Mouse (Mus musculus): ENCODE measurements around the gene Ndufa4l2. TPM values are rescaled to one million over a fixed set of nuclear protein-coding genes. Genes with fewer than 3 reads are reported as not detected.

The Ndufa4l2 gene
- polyA plus RNA-seq (2016; fragmentation: Nextera tagmentation; extraction: Ambion mirVana), result 12.9 and 14.8 TPM in 2 replicates

DNA sequence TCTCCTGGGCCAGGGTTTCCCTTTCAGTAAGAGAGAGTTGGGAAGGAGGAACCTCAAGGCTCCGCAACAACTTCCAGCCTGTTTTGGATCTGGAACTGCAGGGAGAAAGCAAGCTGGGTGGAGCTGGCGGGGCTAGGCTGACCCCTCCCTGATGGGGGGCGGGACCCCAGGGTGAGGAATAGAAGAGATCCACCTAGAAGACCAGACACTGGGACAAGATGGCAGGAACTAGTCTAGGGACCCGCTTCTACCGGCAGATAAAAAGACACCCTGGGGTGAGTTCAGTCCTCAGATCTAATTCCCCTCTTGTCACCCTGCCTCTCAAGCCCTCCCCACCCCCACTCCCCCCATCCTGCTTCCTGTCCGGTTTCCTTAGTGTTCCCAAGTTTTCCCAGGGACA is at the start of gene Ndufa4l2:
Gene Ndufa4l2 (plus strand): TSS at position 204 of the 400 bp plus-strand sequence.
- H3K4me1 ChIP-seq, result peaks cover 89% of the 10 kb centered on the region
- peak within 1 kb of the TSS; percentile 81 for H3K4me2 ChIP-seq
- H3K27me3 ChIP-seq (replicated peaks), result peaks cover 81% of the 10 kb centered on the region
- H3K4me3 ChIP-seq, result peak within 1 kb of the TSS; percentile 46
- H3K27ac ChIP-seq, result no peak within 1 kb of the TSS
- H3K9ac ChIP-seq, result peak within 1 kb of the TSS; percentile 44
- no peak for ATAC-seq
- 13% methylated on average over 6 of the region's 6 CpGs for WGBS (ENCODE audit: insufficient replicate concordance)
- no peaks in the 10 kb centered on the region for H3K9me3 ChIP-seq (replicated peaks)
- peaks cover 30% of the 10 kb centered on the region for H3K36me3 ChIP-seq

DNA sequence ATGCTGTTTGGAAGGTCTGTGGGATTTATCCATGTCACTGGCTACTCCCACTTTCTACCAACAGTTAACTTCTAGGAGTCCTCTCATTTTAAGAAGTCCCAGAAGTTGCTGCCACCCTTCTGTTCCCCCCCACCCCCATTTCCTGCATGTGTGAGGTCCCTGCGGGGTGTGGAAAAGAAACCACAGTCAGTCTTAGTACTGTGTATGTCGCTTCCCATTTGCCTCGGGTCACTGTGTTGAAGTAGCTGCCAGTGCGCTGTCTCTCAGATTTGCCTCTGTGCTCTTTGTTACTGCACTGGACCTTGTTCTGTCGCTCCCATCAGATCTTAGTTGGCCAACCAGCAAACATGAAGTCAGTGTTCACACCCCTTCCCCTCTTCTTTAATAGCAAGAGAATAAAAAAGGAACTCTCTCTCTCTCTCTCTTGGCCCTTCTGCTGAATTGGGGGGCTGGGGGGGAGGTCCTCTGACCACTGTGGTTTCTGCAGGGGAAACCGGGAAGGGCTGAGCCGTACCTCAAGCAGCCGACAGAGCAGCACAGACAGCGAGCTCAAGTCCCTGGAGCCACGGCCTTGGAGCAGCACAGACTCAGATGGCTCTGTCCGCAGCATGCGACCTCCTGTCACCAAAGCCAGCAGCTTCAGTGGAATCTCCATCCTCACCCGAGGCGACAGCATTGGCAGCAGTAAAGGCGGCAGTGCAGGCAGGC is 43.3 kb upstream of the Ndufa4l2 start:
- 27% methylated on average over 15 of the region's 15 CpGs for WGBS (ENCODE audit: insufficient replicate concordance)
- no peak for ATAC-seq
- peaks cover 13% of the 10 kb centered on the region for H3K4me1 ChIP-seq

GRCm38 (mm10) chr10:127472722-127473121 is 42.0 kb upstream of the Ndufa4l2 start:
- no peak for ATAC-seq
- Histone ChIP-seq H3K27ac (no peak overlapping the region), H3K4me3 (no peak overlapping the region), H3K4me1 (peaks cover 13% of the 10 kb centered on the region), H3K4me2 (no peak overlapping the region), H3K9ac (no peak overlapping the region), H3K36me3 (peaks cover 66% of the 10 kb centered on the region), H3K27me3 (replicated peaks) (no peaks in the 10 kb centered on the region), H3K9me3 (replicated peaks) (no peaks in the 10 kb centered on the region)
- WGBS (ENCODE audit: insufficient replicate concordance), result 72% methylated on average over 9 of the region's 9 CpGs

More for the DNA sequence above, 43.3 kb upstream of the Ndufa4l2 start:
- Histone ChIP-seq H3K4me2 (peak overlapping the region; percentile 1; the same call in 1 of the 2 replicates), H3K9ac (no peak overlapping the region), H3K9me3 (replicated peaks) (no peaks in the 10 kb centered on the region), H3K36me3 (peaks cover 56% of the 10 kb centered on the region), H3K4me3 (no peak overlapping the region), H3K27me3 (replicated peaks) (no peaks in the 10 kb centered on the region), H3K27ac (no peak overlapping the region)

- H3K9ac ChIP-seq, result no peak overlapping the region
- H3K27me3 ChIP-seq (replicated peaks), result no peaks in the 10 kb centered on the region
- no peak overlapping the region for H3K4me3 ChIP-seq
- H3K36me3 ChIP-seq, result peaks cover 66% of the 10 kb centered on the region
- H3K4me1 ChIP-seq, result peaks cover 13% of the 10 kb centered on the region
- no peak overlapping the region for H3K4me2 ChIP-seq
- 92% methylated on average over 4 of the region's 4 CpGs for WGBS (ENCODE audit: insufficient replicate concordance)
- no peak for ATAC-seq
- H3K27ac ChIP-seq, result no peak overlapping the region
- H3K9me3 ChIP-seq (replicated peaks), result no peaks in the 10 kb centered on the region
These were observed 39.6 kb upstream of the Ndufa4l2 start for GRCm38 (mm10) chr10:127475175-127475574.

GRCm38 (mm10) chr10:127476541-127476940 is 38.2 kb upstream of the Ndufa4l2 start:
- Histone ChIP-seq H3K4me2 (no peak overlapping the region), H3K9me3 (replicated peaks) (no peaks in the 10 kb centered on the region), H3K36me3 (peaks cover 74% of the 10 kb centered on the region), H3K9ac (no peak overlapping the region), H3K27ac (no peak overlapping the region), H3K4me1 (peaks cover 6% of the 10 kb centered on the region; the same call in 1 of the 2 replicates), H3K27me3 (replicated peaks) (no peaks in the 10 kb centered on the region), H3K4me3 (no peak overlapping the region)
- no peak for ATAC-seq
- 89% methylated on average over 3 of the region's 3 CpGs for whole genome bisulfite sequencing (ENCODE audit: insufficient replicate concordance)

DNA sequence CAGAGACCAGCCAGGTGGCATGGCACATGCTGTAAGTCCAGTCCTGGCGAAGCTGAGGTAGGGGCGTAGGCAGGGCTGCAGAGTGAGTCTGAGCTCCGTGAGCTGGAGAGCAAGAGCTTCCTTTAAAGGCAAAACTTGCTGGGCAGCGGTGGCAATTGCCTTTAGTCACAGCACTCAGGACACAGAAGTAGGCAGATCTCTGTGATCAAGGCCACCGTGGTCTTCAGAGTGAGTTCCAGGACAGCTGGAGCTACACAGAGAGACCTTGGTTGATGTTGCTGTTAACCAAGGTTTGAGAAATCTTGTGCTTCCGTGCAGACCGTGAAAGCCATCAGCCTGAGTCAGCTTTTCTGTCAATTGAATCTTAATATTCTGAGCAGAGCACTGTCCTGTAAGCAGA is 37.5 kb upstream of the Ndufa4l2 start:
- ATAC-seq, result no peak
- Histone ChIP-seq H3K27ac (no peak overlapping the region), H3K4me2 (no peak overlapping the region), H3K27me3 (replicated peaks) (no peaks in the 10 kb centered on the region), H3K9me3 (replicated peaks) (no peaks in the 10 kb centered on the region), H3K36me3 (peaks cover 71% of the 10 kb centered on the region), H3K4me1 (no peaks in the 10 kb centered on the region), H3K4me3 (no peak overlapping the region), H3K9ac (no peak overlapping the region)
- 77% methylated on average over 7 of the region's 7 CpGs for WGBS (ENCODE audit: insufficient replicate concordance)

DNA sequence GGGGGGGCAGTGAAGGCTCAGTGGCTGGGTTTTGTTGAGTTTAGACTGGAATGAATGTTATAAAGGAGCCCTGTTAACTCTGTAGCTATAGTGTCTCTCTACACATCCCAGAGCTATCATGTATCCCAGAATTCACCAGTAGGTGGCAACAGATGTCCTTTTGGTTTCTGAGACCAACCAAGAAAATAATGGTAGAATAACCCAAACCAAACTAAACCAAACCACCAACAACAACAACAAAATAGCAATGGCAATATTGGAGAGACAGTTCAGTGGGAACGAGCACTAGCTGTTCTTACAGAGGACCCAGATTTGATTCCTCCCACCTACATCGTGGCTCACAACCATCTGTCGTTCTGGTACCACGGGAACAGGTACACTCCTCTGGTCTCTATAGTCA is 35.6 kb upstream of the Ndufa4l2 start:
- no peak overlapping the region for H3K9ac ChIP-seq
- no peaks in the 10 kb centered on the region for H3K27me3 ChIP-seq (replicated peaks)
- no peaks in the 10 kb centered on the region for H3K4me1 ChIP-seq
- H3K36me3 ChIP-seq, result peaks cover 67% of the 10 kb centered on the region
- H3K27ac ChIP-seq, result no peak overlapping the region
- H3K4me3 ChIP-seq, result no peak overlapping the region
- ATAC-seq, result no peak
- H3K4me2 ChIP-seq, result no peak overlapping the region
- WGBS (ENCODE audit: insufficient replicate concordance), result 91% methylated on average over 4 of the region's 4 CpGs
- H3K9me3 ChIP-seq (replicated peaks), result no peaks in the 10 kb centered on the region

- peak; percentile 13; the same call in 1 of the 2 replicates for ATAC-seq
- Histone ChIP-seq H3K4me1 (no peaks in the 10 kb centered on the region), H3K4me2 (no peak overlapping the region), H3K9ac (no peak overlapping the region), H3K9me3 (replicated peaks) (no peaks in the 10 kb centered on the region), H3K4me3 (no peak overlapping the region), H3K36me3 (peaks cover 67% of the 10 kb centered on the region), H3K27me3 (replicated peaks) (no peaks in the 10 kb centered on the region), H3K27ac (no peak overlapping the region)
- WGBS (ENCODE audit: insufficient replicate concordance), result 75% methylated on average over 19 of the region's 19 CpGs
These were observed 33.6 kb upstream of the Ndufa4l2 start for GRCm38 (mm10) chr10:127480833-127481813.

- 77% methylated on average over 10 of the region's 10 CpGs for WGBS (ENCODE audit: insufficient replicate concordance)
These were observed 29.5 kb upstream of the Ndufa4l2 start for GRCm38 (mm10) chr10:127485235-127485634.

DNA sequence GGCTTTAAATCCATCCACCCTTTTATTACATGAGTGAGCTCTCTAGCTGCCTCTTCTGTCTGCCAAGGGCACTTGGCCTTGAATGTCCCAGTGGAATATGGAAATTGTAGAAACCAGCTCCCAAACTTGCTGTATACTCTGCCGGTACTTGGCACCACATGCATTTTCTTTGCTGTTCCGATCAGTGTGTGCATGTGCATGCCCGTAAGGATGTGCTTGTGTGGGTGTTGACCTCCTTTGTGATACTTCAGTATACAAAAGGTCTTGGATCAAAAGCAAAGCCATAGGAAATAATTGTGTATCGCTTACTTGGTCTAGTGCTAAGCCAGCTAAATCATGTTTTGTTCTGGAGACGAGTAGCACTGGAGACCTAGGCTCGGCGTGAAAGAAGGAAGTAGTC is 25.9 kb upstream of the Ndufa4l2 start:
- Histone ChIP-seq H3K9me3 (replicated peaks) (no peaks in the 10 kb centered on the region), H3K4me1 (no peaks in the 10 kb centered on the region), H3K4me3 (no peak overlapping the region), H3K36me3 (peaks cover 85% of the 10 kb centered on the region), H3K4me2 (no peak overlapping the region), H3K27ac (no peak overlapping the region), H3K27me3 (replicated peaks) (no peaks in the 10 kb centered on the region), H3K9ac (no peak overlapping the region)
- 84% methylated on average over 7 of the region's 7 CpGs for WGBS (ENCODE audit: insufficient replicate concordance)
- no peak for ATAC-seq

More at GRCm38 (mm10) chr10:127485235-127485634, 29.5 kb upstream of the Ndufa4l2 start:
- Histone ChIP-seq H3K9me3 (replicated peaks) (no peaks in the 10 kb centered on the region), H3K4me2 (no peak overlapping the region), H3K27me3 (replicated peaks) (no peaks in the 10 kb centered on the region), H3K36me3 (peaks cover 72% of the 10 kb centered on the region), H3K27ac (no peak overlapping the region), H3K4me3 (no peak overlapping the region), H3K4me1 (no peaks in the 10 kb centered on the region), H3K9ac (no peak overlapping the region)
- no peak for ATAC-seq

DNA sequence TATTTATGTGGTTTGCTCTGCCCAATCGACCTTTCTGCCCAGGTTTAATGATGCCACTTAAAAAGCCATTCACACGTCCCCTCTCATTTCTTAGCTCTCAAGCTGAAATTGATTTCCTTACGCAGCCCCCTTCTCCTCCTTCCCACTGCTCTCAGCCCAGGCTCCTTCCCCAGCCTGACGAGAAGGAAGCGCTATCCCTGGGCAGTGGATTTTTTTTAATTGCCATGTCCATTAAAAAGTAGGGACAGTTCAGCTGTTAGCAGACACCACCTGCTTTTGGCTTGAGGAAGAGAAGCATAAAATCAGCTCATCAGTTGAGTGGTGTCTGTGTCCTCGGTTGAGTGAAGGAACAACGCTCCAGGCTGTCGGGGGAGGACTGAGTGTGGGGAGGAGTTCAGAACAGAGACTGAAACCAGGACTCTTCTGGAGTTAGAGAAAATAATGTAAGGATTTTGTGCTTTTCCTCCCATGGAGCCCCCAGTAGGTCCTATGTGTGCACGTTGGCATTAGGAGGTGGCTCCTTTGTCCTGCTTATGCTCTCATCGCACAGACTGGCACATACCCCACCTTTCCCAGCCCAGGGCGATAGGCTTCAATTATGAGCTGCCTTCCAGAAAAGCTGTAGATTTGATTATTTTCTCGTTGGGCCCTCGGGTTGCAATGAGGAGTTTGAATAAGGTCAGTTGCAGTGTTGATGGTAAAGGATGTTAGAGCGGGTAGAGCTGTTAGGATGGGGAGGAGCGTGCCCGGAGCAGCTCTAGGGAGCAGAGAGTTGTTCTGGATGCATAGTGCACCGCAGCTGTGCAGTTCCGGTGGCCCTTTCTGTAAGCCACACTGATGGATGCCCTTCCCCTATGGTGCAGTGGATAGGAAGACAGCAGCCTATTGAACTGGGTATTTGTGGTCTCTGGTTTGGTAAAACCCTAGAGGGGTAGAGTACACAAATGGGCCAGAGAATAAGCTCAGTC is 24.3 kb upstream of the Ndufa4l2 start:
- Histone ChIP-seq H3K4me1 (no peaks in the 10 kb centered on the region), H3K9ac (no peak overlapping the region), H3K27me3 (replicated peaks) (no peaks in the 10 kb centered on the region), H3K4me2 (no peak overlapping the region), H3K4me3 (no peak overlapping the region), H3K9me3 (replicated peaks) (no peaks in the 10 kb centered on the region), H3K27ac (no peak overlapping the region), H3K36me3 (peaks cover 85% of the 10 kb centered on the region)
- 84% methylated on average over 18 of the region's 18 CpGs for WGBS (ENCODE audit: insufficient replicate concordance)
- no peak for ATAC-seq
